Mouse (Mus musculus): ENCODE results near the gene Adam10. TPM values are rescaled to one million over a fixed set of nuclear protein-coding genes. Genes with fewer than 3 reads are reported as not detected.
A peak's percentile ranks its signal among the peaks of the same experiment; 100 is the strongest.

Adam10 gene
- polyA plus RNA-seq, 1 experiment from 2014 or later: 73.6 TPM

DNA sequence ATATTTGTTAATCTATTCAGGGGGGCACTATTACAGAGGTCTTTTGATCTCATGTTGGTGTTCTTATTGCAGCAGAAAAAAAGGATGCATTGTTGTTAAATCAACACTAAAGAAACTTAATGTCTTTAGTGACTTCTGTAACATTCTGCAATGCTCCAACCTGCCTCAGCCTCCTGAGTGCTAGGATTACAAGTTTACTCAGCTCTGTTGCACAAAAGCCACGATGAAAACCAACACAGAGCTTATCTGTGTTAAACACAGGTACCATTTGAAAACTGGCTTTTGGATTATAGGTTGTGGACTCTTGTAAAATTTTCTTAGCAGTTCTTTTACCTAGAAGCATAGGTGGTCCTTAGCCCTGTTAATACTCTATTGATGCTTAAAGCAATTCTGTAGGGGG is 19.3 kb downstream of the Adam10 start:
- peak overlapping the region; percentile 60; the same call in 1 of the 2 replicates for H3K27ac ChIP-seq
- no peaks in the 10 kb centered on the region for H3K27me3 ChIP-seq
- 13% methylated on average over 1 of the region's 1 CpGs for WGBS (ENCODE audit: insufficient replicate concordance)
- H3K4me3 ChIP-seq (replicated peaks): no peak overlapping the region
- no peaks in the 10 kb centered on the region for H3K36me3 ChIP-seq
- peak overlapping the region; percentile 31; the same call in 1 of the 2 replicates for H3K9ac ChIP-seq
- ATAC-seq (ENCODE audit: low read depth): peak; percentile 36; the same call in 1 of the 2 replicates
- H3K4me2 ChIP-seq: no peak overlapping the region
- no peaks in the 10 kb centered on the region for H3K9me3 ChIP-seq (replicated peaks)
- peaks cover 75% of the 10 kb centered on the region for H3K4me1 ChIP-seq (replicated peaks)
- DNase-seq: no peak

DNA sequence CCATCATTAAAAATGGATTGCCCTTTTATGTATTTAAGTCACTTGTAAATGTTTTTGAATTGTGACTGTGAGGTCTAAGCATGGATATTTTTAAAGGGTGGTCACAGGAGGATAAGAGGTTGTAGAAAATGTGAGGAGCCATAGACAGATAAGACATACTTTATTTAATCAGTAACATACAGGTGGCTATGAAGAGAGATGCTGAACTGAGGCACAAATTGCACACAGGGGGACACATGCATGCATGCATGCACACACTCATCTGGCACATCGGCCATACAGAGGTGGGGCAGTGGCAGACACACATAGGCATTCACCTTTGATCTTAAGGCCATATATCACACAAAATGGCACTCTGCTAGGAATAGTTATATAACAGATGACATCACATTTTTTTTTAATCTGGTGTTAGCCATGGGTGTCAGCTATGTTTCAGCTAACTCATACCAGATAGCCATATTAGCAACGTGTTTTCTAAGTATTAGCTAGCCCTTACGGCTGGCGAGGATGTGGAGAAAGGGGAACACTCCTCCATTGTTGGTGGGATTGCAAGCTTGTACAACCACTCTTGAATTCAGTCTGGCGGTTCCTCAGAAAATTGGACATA is 24.9 kb downstream of the Adam10 start:
- 39% methylated on average over 5 of the region's 5 CpGs for WGBS (ENCODE audit: insufficient replicate concordance)
- H3K27me3 ChIP-seq: no peaks in the 10 kb centered on the region
- H3K27ac ChIP-seq: peak overlapping the region; percentile 82
- no peak overlapping the region for H3K4me3 ChIP-seq (replicated peaks)
- H3K4me2 ChIP-seq: peak overlapping the region; percentile 41; the same call in 1 of the 2 replicates
- no peaks in the 10 kb centered on the region for H3K9me3 ChIP-seq (replicated peaks)
- peak overlapping the region; percentile 35; the same call in 1 of the 2 replicates for H3K9ac ChIP-seq
- peaks cover 55% of the 10 kb centered on the region for H3K4me1 ChIP-seq (replicated peaks)
- ATAC-seq (ENCODE audit: low read depth) (peak; percentile 93), DNase-seq (peak; percentile 60)
- H3K36me3 ChIP-seq: peaks cover 30% of the 10 kb centered on the region

DNA sequence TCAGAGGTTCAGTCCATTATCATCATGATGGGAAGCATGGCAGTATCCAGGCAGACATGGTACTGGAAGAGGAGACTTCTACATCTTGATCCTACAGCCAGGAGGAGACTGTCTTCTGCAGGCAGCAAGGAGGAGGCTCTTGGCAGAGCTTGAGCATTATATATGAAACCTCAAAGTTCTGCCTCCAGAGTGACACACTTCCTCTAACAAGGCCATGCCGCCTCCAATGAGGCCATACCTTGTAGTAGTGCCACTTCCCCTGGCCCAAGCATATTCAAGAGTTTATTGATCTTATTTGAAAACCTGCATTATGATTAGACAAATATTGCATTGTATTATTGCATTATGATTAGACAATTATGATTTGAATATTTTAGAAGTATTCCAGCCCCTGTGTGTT is 27.6 kb downstream of the Adam10 start:
- ATAC-seq (ENCODE audit: low read depth): no peak
- 82% methylated on average over 1 of the region's 1 CpGs for WGBS (ENCODE audit: insufficient replicate concordance)
- no peak overlapping the region for H3K4me3 ChIP-seq (replicated peaks)
- H3K27me3 ChIP-seq: no peaks in the 10 kb centered on the region
- H3K36me3 ChIP-seq: peaks cover 48% of the 10 kb centered on the region
- DNase-seq: no peak
- no peak overlapping the region for H3K9ac ChIP-seq
- no peak overlapping the region for H3K4me2 ChIP-seq
- H3K9me3 ChIP-seq (replicated peaks): no peaks in the 10 kb centered on the region
- H3K27ac ChIP-seq: no peak overlapping the region
- peaks cover 39% of the 10 kb centered on the region for H3K4me1 ChIP-seq (replicated peaks)

DNA sequence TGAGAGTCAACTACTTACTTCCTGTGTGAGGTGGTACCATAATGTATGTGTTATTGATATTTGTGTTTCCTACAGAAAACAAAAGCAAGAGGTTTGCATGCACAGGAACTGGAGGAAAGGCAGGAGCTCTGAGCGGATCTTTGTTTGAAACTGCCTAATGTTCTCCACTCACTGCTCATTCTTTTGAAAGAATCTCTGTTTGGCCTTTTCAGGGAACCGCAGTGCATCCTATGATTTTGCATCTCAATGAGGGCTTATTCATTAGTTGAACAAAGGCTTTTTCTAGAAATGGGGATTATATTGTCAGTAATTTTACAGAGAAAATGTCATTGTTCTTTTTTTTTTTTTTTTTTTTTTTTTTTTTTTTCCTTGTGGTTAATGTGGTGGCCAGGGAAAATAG is 50.7 kb downstream of the Adam10 start:
- no peak overlapping the region; the same call in 1 of the 2 replicates for H3K9ac ChIP-seq
- H3K27me3 ChIP-seq: no peaks in the 10 kb centered on the region
- DNase-seq (no peak), ATAC-seq (ENCODE audit: low read depth) (no peak)
- no peak overlapping the region for H3K27ac ChIP-seq
- no peaks in the 10 kb centered on the region for H3K9me3 ChIP-seq (replicated peaks)
- H3K4me1 ChIP-seq (replicated peaks): peaks cover 40% of the 10 kb centered on the region
- H3K4me2 ChIP-seq: no peak overlapping the region
- WGBS (ENCODE audit: insufficient replicate concordance): 94% methylated on average over 2 of the region's 2 CpGs
- H3K36me3 ChIP-seq: peaks cover 21% of the 10 kb centered on the region
- H3K4me3 ChIP-seq (replicated peaks): no peak overlapping the region

DNA sequence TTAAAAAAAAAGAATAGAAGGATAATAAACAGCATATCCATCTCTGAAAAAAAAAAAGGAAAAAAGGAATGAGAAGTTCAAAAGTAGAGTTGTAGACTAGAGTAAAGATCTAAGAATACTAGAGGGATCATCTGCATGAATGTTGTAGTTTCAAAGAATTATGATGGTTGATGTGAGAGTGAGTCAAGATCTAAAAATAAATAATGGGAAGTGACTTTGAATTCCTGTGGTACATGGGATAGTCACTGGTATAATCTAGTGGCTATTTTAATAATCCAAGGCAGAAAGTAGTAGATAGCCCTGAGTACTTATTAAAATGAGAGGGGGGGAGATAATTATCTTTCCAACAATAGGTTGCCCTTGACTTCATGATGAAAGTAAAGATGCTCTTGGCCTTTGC is 52.3 kb downstream of the Adam10 start:
- Histone ChIP-seq H3K9me3 (replicated peaks) (no peaks in the 10 kb centered on the region), H3K36me3 (peaks cover 19% of the 10 kb centered on the region), H3K4me3 (replicated peaks) (no peak overlapping the region), H3K9ac (no peak overlapping the region), H3K4me2 (no peak overlapping the region), H3K4me1 (replicated peaks) (peaks cover 38% of the 10 kb centered on the region), H3K27ac (no peak overlapping the region), H3K27me3 (no peaks in the 10 kb centered on the region)
- DNase-seq (no peak), ATAC-seq (ENCODE audit: low read depth) (no peak)

DNA sequence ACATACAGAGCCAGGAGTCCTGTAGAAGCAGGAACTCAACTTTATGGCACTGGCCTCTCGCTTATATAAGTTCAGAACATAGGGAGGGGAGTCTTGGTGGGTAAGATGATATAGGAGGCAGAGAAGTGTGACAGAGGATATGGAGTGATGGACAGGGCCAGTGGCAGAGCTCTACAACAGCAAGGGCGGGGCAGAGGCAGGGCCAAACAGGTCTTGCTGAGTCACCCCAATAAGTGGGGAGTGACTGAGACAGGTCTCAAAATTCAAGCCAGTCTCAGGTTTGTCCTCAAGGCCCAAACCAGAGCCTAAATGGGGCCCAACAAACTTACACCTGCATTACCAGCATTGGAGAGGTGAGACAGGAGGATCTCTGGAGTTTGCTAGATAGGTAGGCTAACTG is 54.4 kb downstream of the Adam10 start:
- H3K36me3 ChIP-seq: peaks cover 25% of the 10 kb centered on the region
- peak overlapping the region; percentile 90 for H3K27ac ChIP-seq
- peak; percentile 80 for DNase-seq
- H3K27me3 ChIP-seq: no peaks in the 10 kb centered on the region
- no peaks in the 10 kb centered on the region for H3K9me3 ChIP-seq (replicated peaks)
- peak overlapping the region; percentile 58 for H3K4me2 ChIP-seq
- peak overlapping the region; percentile 69 for H3K9ac ChIP-seq
- peak; percentile 99 for ATAC-seq (ENCODE audit: low read depth)
- peak overlapping the region; percentile 29; the same call in 1 of the 2 replicates for H3K4me3 ChIP-seq (replicated peaks)
- peaks cover 38% of the 10 kb centered on the region for H3K4me1 ChIP-seq (replicated peaks)
- WGBS (ENCODE audit: insufficient replicate concordance): 32% methylated on average over 2 of the region's 2 CpGs

DNA sequence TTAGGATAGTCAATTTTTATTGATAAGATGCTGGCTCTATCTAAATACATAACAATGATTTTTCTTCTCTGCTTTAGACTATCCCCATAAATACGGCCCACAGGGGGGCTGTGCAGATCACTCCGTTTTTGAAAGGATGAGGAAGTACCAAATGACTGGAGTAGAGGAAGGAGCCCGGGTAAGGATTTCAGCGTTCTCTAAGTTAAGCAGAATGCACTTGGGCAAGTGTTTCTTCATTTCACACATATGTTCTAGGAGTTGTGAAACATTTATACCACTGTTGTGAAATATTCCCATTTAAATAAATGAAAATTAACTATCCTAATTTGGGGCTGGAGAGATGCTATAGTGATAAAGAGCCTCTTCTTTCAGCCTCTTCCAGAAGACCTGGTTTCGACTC is 61.2 kb downstream of the Adam10 start:
- H3K4me2 ChIP-seq: no peak overlapping the region
- no peaks in the 10 kb centered on the region for H3K9me3 ChIP-seq (replicated peaks)
- no peak overlapping the region for H3K27ac ChIP-seq
- WGBS (ENCODE audit: insufficient replicate concordance): 76% methylated on average over 5 of the region's 5 CpGs
- H3K4me3 ChIP-seq (replicated peaks): no peak overlapping the region
- no peaks in the 10 kb centered on the region for H3K27me3 ChIP-seq
- no peak for ATAC-seq (ENCODE audit: low read depth)
- peaks cover 51% of the 10 kb centered on the region for H3K36me3 ChIP-seq
- no peak overlapping the region for H3K9ac ChIP-seq
- no peaks in the 10 kb centered on the region for H3K4me1 ChIP-seq (replicated peaks)
- DNase-seq: no peak

DNA sequence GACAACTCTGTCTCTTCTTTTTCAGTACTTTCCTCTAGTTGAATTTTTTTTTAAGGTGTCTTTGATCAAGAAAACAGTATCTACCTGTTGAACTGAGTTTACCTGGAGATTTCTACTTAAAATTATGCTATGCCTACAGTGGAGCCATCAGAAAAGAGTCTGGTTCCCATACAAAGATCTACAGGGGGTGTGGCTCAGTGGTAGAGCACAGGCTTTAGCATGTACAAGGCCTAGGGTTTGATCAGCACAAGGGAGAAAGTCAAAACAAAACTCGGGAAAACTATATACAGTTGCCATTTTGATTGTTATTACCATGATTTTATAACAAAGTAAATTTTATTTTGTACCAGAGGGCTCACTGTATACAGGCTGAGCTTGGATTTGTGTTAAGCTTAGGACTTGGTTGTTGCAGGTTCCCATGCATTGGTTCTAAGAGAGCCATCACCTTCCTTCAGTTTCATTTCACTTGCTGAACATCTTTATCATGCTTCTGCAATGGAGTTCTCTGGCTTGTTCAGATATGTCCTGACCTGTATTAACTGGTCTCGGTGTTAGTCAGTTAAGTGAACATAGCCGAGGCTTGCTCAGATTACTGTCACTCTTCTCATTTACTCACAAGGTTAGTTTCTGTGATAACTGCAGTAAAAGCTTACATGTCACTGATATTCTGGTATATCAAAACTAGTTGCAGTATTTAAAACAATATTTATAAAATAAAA is 72.9 kb downstream of the Adam10 start:
- Histone ChIP-seq H3K9ac (no peak overlapping the region), H3K27me3 (no peaks in the 10 kb centered on the region), H3K4me3 (replicated peaks) (no peak overlapping the region), H3K9me3 (replicated peaks) (no peaks in the 10 kb centered on the region), H3K36me3 (peaks cover 71% of the 10 kb centered on the region), H3K27ac (no peak overlapping the region), H3K4me1 (replicated peaks) (peaks cover 3% of the 10 kb centered on the region; the same call in 1 of the 2 replicates), H3K4me2 (no peak overlapping the region)
- WGBS (ENCODE audit: insufficient replicate concordance): 55% methylated on average over 3 of the region's 3 CpGs
- no peak for DNase-seq
- ATAC-seq (ENCODE audit: low read depth): peak; percentile 59

DNA sequence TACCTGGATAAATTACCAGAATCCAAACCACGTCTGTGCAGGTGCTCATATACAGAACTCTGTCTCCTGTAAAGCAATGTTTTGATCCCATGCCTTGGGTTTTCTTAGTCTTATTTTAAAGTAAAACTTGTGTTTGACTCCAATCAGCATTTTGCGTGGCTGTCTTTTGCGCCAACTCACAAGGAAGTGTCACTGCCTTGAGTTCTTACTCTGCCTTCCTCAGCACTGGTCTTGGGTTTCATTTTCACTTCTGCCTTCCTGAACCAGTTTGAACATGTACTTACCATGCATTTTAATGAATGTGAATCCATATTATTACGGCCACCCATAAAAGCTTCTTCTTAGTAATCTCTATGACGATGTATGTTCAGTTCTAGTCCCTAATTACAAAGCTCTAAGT is 82.2 kb downstream of the Adam10 start:
- no peak for ATAC-seq (ENCODE audit: low read depth)
- H3K27ac ChIP-seq: peak overlapping the region; percentile 21; the same call in 1 of the 2 replicates
- H3K9me3 ChIP-seq (replicated peaks): no peaks in the 10 kb centered on the region
- H3K9ac ChIP-seq: no peak overlapping the region
- H3K36me3 ChIP-seq: peaks cover 94% of the 10 kb centered on the region
- peaks cover 4% of the 10 kb centered on the region; the same call in 1 of the 2 replicates for H3K4me1 ChIP-seq (replicated peaks)
- no peaks in the 10 kb centered on the region for H3K27me3 ChIP-seq
- no peak overlapping the region for H3K4me2 ChIP-seq
- no peak overlapping the region for H3K4me3 ChIP-seq (replicated peaks)
- WGBS (ENCODE audit: insufficient replicate concordance): 85% methylated on average over 5 of the region's 5 CpGs
- no peak for DNase-seq

DNA sequence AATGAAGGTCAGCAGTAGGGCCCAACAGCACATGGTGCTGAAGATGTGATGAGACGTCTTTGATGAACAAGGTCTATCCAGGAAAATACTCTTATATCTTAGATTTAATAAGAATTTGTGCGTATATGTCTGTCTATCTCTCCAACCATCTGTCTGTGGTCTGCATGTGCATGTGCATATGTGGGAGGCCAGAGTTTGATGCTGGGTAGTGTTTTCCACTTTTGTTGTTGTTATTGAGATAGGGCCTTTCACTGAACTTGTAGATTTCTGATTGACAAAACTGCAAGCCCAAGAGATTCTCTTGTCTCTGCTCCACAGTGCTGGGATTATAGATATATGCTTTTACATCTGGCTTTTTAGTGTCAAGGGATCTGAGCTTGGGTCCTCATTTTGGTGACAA is 96.7 kb downstream of the Adam10 start:
- Histone ChIP-seq H3K9me3 (replicated peaks) (no peaks in the 10 kb centered on the region), H3K36me3 (peaks cover 88% of the 10 kb centered on the region), H3K27ac (peak overlapping the region; percentile 5; the same call in 1 of the 2 replicates), H3K4me3 (replicated peaks) (no peak overlapping the region), H3K27me3 (no peaks in the 10 kb centered on the region), H3K4me1 (replicated peaks) (peaks cover 37% of the 10 kb centered on the region), H3K4me2 (no peak overlapping the region), H3K9ac (no peak overlapping the region)
- ATAC-seq (ENCODE audit: low read depth) (peak; percentile 65; the same call in 1 of the 2 replicates), DNase-seq (peak; percentile 23)
- WGBS (ENCODE audit: insufficient replicate concordance): 21% methylated on average over 2 of the region's 2 CpGs

DNA sequence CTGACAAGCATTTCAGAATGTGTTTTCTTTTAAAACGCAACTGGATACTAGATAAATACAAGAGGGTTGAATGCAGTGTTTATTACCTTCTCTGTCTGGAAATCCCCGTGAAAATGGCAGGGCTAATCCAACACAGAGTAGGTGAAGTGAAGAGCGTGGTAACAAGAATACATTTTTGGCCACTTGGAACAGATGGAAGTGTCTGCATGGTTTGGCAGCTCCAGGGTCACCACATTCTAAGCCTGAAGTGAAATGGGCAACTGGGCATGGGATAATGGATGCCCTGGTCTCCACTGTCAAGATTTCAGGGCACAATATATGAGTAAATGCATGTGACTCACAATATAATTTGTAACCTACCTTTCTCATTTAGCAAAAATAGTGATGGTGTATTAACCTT is 103.4 kb downstream of the Adam10 start:
- Histone ChIP-seq H3K4me2 (no peak overlapping the region), H3K9ac (no peak overlapping the region), H3K36me3 (peaks cover 63% of the 10 kb centered on the region), H3K9me3 (replicated peaks) (no peaks in the 10 kb centered on the region), H3K27me3 (no peaks in the 10 kb centered on the region), H3K27ac (no peak overlapping the region), H3K4me1 (replicated peaks) (peaks cover 3% of the 10 kb centered on the region), H3K4me3 (replicated peaks) (no peak overlapping the region)
- no peak for DNase-seq
- no peak for ATAC-seq (ENCODE audit: low read depth)
- 88% methylated on average over 3 of the region's 3 CpGs for WGBS (ENCODE audit: insufficient replicate concordance)
